24 mouse cellular contexts compared by ENCODE assay signal in the genomic region with DNA sequence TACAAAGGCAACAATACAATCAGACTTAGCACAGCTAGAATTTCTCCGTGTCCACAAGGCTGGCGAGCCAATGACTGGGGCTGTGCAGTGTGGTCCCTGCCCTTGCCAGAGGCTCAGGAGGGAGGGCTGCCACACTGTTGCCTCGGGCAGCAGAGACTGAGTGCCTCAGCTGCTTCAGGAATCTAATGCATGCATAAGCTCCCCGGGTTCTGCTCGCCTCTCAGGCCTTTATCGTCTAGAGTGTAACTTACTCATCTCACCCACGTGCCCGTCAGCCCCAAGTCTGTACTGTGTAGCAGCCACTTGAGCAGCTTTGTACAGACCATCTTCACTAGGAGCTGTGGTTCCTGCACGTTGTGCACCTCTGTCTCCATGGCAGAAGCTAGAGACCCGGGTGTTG. TPM values are rescaled to one million over a fixed set of nuclear protein-coding genes. Genes with fewer than 3 reads are reported as not detected.
DNase-seq lines count a peak whose midpoint lies in the region; ATAC-seq lines count a peak whose summit lies in the region.
"Had no signal": no experiment of that assay in that cellular context is flagged by ENCODE, and none has a peak within 500 bp of the region (broad histone marks: within the 10 kb centered on the region; RNA-seq: fewer than 3 reads in every experiment).

No protein-coding gene starts in this region.

- H3K9ac ChIP-seq in heart, embryonic 12.5 days: no peak overlapping the region
- no peak overlapping the region for H3K9ac ChIP-seq in hindbrain, embryonic 14.5 days
- no peak overlapping the region for H3K9ac ChIP-seq in midbrain, embryonic 12.5 days (replicated peaks)
- H3K9ac ChIP-seq: forebrain, embryonic 13.5 days; liver, embryonic 14.5 days had no signal

- DNase-seq in heart, postnatal 36 days: no peak
- DNase-seq in hindbrain, embryonic 14.5 days (ENCODE audit: low spot score): no peak
- DNase-seq in hindbrain, embryonic 10.5 days (ENCODE audit: low spot score): no peak
- no peak for DNase-seq in midbrain, embryonic 10.5 days (ENCODE audit: low spot score)
- DNase-seq in left cerebral cortex, postnatal 4 days: no peak
- DNase-seq: adrenal gland, postnatal 10 days; cerebellum, adult 8-10 months; cerebellum, postnatal 25 days; gastrocnemius, adult 2 months; gastrocnemius, postnatal 36 days; heart, adult 18-20 months; kidney, adult 8-10 months; kidney, postnatal 4 days; lung, adult 2 months; thymus, postnatal 4 days had no signal

- no peak overlapping the region for H3K4me3 ChIP-seq in heart, embryonic 12.5 days
- H3K4me3 ChIP-seq in hindbrain, embryonic 14.5 days (replicated peaks; ENCODE audit: low read length): no peak overlapping the region
- H3K4me3 ChIP-seq in hindbrain, embryonic 10.5 days: no peak overlapping the region
- H3K4me3 ChIP-seq in midbrain, embryonic 12.5 days: no peak overlapping the region
- H3K4me3 ChIP-seq in midbrain, embryonic 10.5 days: no peak overlapping the region
- H3K4me3 ChIP-seq: forebrain, embryonic 13.5 days; gastrocnemius, adult 2 months had no signal

- H3K9me3 ChIP-seq in heart, embryonic 12.5 days (replicated peaks): 0 out of 2 replicates have a peak, but pooled peaks cover 2% of the 10 kb centered on the region
- H3K9me3 ChIP-seq in hindbrain, embryonic 14.5 days (ENCODE audit: control insufficient read depth, low read length): no peaks in the 10 kb centered on the region
- no peaks in the 10 kb centered on the region for H3K9me3 ChIP-seq in hindbrain, embryonic 10.5 days
- no peaks in the 10 kb centered on the region for H3K9me3 ChIP-seq in midbrain, embryonic 12.5 days
- H3K9me3 ChIP-seq in midbrain, embryonic 10.5 days (replicated peaks): no peaks in the 10 kb centered on the region
- H3K9me3 ChIP-seq: forebrain, embryonic 13.5 days; G1E had no signal

- H3K4me1 ChIP-seq in heart, embryonic 12.5 days (replicated peaks): peaks cover 15% of the 10 kb centered on the region
- no peaks in the 10 kb centered on the region for H3K4me1 ChIP-seq in hindbrain, embryonic 14.5 days (replicated peaks; ENCODE audit: control insufficient read depth, insufficient read depth, low read length)
- peaks cover 9% of the 10 kb centered on the region for H3K4me1 ChIP-seq in hindbrain, embryonic 10.5 days (replicated peaks)
- H3K4me1 ChIP-seq in midbrain, embryonic 12.5 days: no peaks in the 10 kb centered on the region
- no peaks in the 10 kb centered on the region for H3K4me1 ChIP-seq in midbrain, embryonic 10.5 days

- no peak; the same call in 1 of the 2 replicates for ATAC-seq in heart, embryonic 12.5 days (ENCODE audit: insufficient number of reproducible peaks, low FRiP score)
- 0 out of 2 replicates have a peak, but pooled peaks have one; percentile 37 for ATAC-seq in hindbrain, embryonic 14.5 days (ENCODE audit: low FRiP score)
- ATAC-seq in midbrain, embryonic 12.5 days (ENCODE audit: low FRiP score, low read depth): peak; percentile 47; the same call in 1 of the 2 replicates
- no peak for ATAC-seq in frontal cortex, adult (ENCODE audit: low TSS enrichment)
- ATAC-seq: intestine, embryonic 16.5 days; Patski had no signal

- H3K4me2 ChIP-seq in heart, embryonic 12.5 days: 0 out of 2 replicates have a peak overlapping the region, but pooled peaks have one; percentile 5
- no peak overlapping the region for H3K4me2 ChIP-seq in hindbrain, embryonic 14.5 days (replicated peaks)
- H3K4me2 ChIP-seq in midbrain, embryonic 12.5 days (replicated peaks): no peak overlapping the region
- H3K4me2 ChIP-seq: forebrain, embryonic 13.5 days had no signal

- intact Hi-C loops in heart, postnatal 36 days (cut with DNase I): loop anchor here (1.0 to 2.0 kb wide), 3 partner anchors 262 to 401 kb away; no protein-coding TSS in a partner anchor
- intact Hi-C loops in left cerebral cortex, postnatal 4 days (cut with DNase I): loop anchor here (2.0 to 10.0 kb wide), 3 partner anchors 261 to 1391 kb away; no protein-coding TSS in a partner anchor

- H3K27me3 ChIP-seq in heart, embryonic 12.5 days (replicated peaks): no peaks in the 10 kb centered on the region
- no peaks in the 10 kb centered on the region for H3K27me3 ChIP-seq in hindbrain, embryonic 14.5 days (ENCODE audit: control insufficient read depth, insufficient read depth, low read length)
- H3K27me3 ChIP-seq in hindbrain, embryonic 10.5 days (ENCODE audit: insufficient read depth, poor library complexity, severe bottlenecking): no peaks in the 10 kb centered on the region
- no peaks in the 10 kb centered on the region for H3K27me3 ChIP-seq in midbrain, embryonic 12.5 days
- H3K27me3 ChIP-seq in midbrain, embryonic 10.5 days (ENCODE audit: low read depth, poor library complexity, severe bottlenecking): no peaks in the 10 kb centered on the region
- H3K27me3 ChIP-seq: forebrain, embryonic 13.5 days; Patski had no signal

- no peak overlapping the region; the same call in 1 of the 2 replicates for H3K27ac ChIP-seq in heart, embryonic 12.5 days (ENCODE audit: poor library complexity, severe bottlenecking)
- H3K27ac ChIP-seq in hindbrain, embryonic 14.5 days: no peak overlapping the region
- H3K27ac ChIP-seq in hindbrain, embryonic 10.5 days: no peak overlapping the region
- no peak overlapping the region for H3K27ac ChIP-seq in midbrain, embryonic 12.5 days (replicated peaks)
- no peak overlapping the region for H3K27ac ChIP-seq in midbrain, embryonic 10.5 days (replicated peaks)
- H3K27ac ChIP-seq: forebrain, embryonic 13.5 days; gastrocnemius, adult 2 months; kidney, postnatal 0 days; liver, embryonic 14.5 days had no signal

- 56% methylated on average over 10 of the region's 10 CpGs for WGBS in heart, embryonic 12.5 days
- 57% methylated on average over 10 of the region's 10 CpGs for WGBS in hindbrain, embryonic 14.5 days
- 69% methylated on average over 10 of the region's 10 CpGs for WGBS in hindbrain, embryonic 10.5 days
- WGBS in midbrain, embryonic 12.5 days: 70% methylated on average over 10 of the region's 10 CpGs
- 77% methylated on average over 10 of the region's 10 CpGs for WGBS in midbrain, embryonic 10.5 days

- peaks cover 24% of the 10 kb centered on the region for H3K36me3 ChIP-seq in heart, embryonic 12.5 days
- H3K36me3 ChIP-seq in hindbrain, embryonic 14.5 days (replicated peaks; ENCODE audit: control insufficient read depth, insufficient read depth): peaks cover 13% of the 10 kb centered on the region; the same call in 1 of the 2 replicates
- H3K36me3 ChIP-seq in hindbrain, embryonic 10.5 days: peaks cover 26% of the 10 kb centered on the region
- H3K36me3 ChIP-seq in midbrain, embryonic 12.5 days: peaks cover 15% of the 10 kb centered on the region; the same call in 1 of the 2 replicates
- peaks cover 31% of the 10 kb centered on the region for H3K36me3 ChIP-seq in midbrain, embryonic 10.5 days

RNA-seq across cellular contexts. Expression of a gene that starts 12.2 kb away (rescaled TPM):
- 57.8 and 58.9 TPM in 2 replicates for polyA plus RNA-seq in heart, embryonic 12.5 days (2016; fragmentation: Nextera tagmentation; extraction: Ambion mirVana)
- 10 to 100 TPM; 76.3 to 78.8 TPM for total RNA-seq in heart, postnatal 36 days (2021)
- polyA plus RNA-seq in hindbrain, embryonic 14.5 days (2014; fragmentation: Nextera tagmentation; extraction: Ambion mirVana): 51.3 and 54.8 TPM in 2 replicates
- 60.7 and 63.9 TPM in 2 replicates for polyA plus RNA-seq in hindbrain, embryonic 10.5 days (2016; fragmentation: Nextera tagmentation; extraction: Ambion mirVana)
- polyA plus RNA-seq in midbrain, embryonic 12.5 days (2016; fragmentation: Nextera tagmentation; extraction: Ambion mirVana): 47.5 and 51.1 TPM in 2 replicates
- polyA plus RNA-seq in midbrain, embryonic 10.5 days (2016; fragmentation: Nextera tagmentation; extraction: Ambion mirVana): 62.3 and 64.5 TPM in 2 replicates
- 10 to 100 TPM; 28.4 to 29.9 TPM for total RNA-seq in left cerebral cortex, postnatal 4 days (2021)

RNA-seq across cellular contexts. Expression of a gene that starts 12.3 kb away (rescaled TPM):
- 53.6 and 56.5 TPM in 2 replicates for polyA plus RNA-seq in heart, embryonic 12.5 days (2016; fragmentation: Nextera tagmentation; extraction: Ambion mirVana)
- 100 to 1,000 TPM; 159 to 208 TPM for total RNA-seq in heart, postnatal 36 days (2021)
- polyA plus RNA-seq in hindbrain, embryonic 14.5 days (2014; fragmentation: Nextera tagmentation; extraction: Ambion mirVana): 62.8 and 73.5 TPM in 2 replicates
- polyA plus RNA-seq in hindbrain, embryonic 10.5 days (2016; fragmentation: Nextera tagmentation; extraction: Ambion mirVana): 40.3 and 45.2 TPM in 2 replicates
- polyA plus RNA-seq in midbrain, embryonic 12.5 days (2016; fragmentation: Nextera tagmentation; extraction: Ambion mirVana): 48.3 and 50.9 TPM in 2 replicates
- 41.3 and 49.3 TPM in 2 replicates for polyA plus RNA-seq in midbrain, embryonic 10.5 days (2016; fragmentation: Nextera tagmentation; extraction: Ambion mirVana)
- 10 to 100 TPM; 55.4 to 56.6 TPM for total RNA-seq in left cerebral cortex, postnatal 4 days (2021)

Comparison
In these comparisons a context has a peak if more than half of its experiments do, and no peak if none do; other contexts are left out.
1. ATAC-seq: peak in hindbrain, embryonic 14.5 days (single experiment) and midbrain, embryonic 12.5 days (single experiment); none in heart, embryonic 12.5 days (single experiment) and frontal cortex, adult (single experiment).